Mouse (Mus musculus) kidney, embryonic 14.5 days (tissue): ENCODE data around the gene Cltrn. TPM values are rescaled to one million over a fixed set of nuclear protein-coding genes. Genes with fewer than 3 reads are reported as not detected.

ENCODE experiments used
- ATAC-seq: fragments of 200-750 bp; cut with Nextera tagmentation; 2 replicates; pipeline ENCODE4 v1.8.0; 2017; ENCODE audit warnings: moderate number of reproducible peaks, mild to moderate bottlenecking, moderate TSS enrichment, moderate library complexity; ENCODE audit not compliant: low FRiP score, low TSS enrichment
- H3K27ac ChIP-seq: fragments of 300-500 bp; sonication (generic); 2 replicates; pipeline ENCODE4 v1.5.1; 2014; ENCODE audit warnings: low read depth, mild to moderate bottlenecking, low read length, moderate library complexity, mixed read lengths
- H3K27me3 ChIP-seq: fragments of 300-500 bp; sonication (generic); 2 replicates; pipeline ENCODE4 v1.6.1; 2014; ENCODE audit warnings: mild to moderate bottlenecking, low read length; ENCODE audit not compliant: control insufficient read depth, insufficient read depth
- H3K36me3 ChIP-seq: fragments of 300-500 bp; sonication (generic); 2 replicates; pipeline ENCODE4 v1.6.1; 2014; ENCODE audit warnings: low read length, mixed read lengths; ENCODE audit not compliant: control insufficient read depth, insufficient read depth
- H3K4me1 ChIP-seq: fragments of 300-500 bp; sonication (generic); 2 replicates; pipeline ENCODE4 v1.6.1; 2014; ENCODE audit warnings: low read length, mixed read lengths; ENCODE audit not compliant: control insufficient read depth, insufficient read depth
- H3K4me2 ChIP-seq: fragments of 300-500 bp; sonication (generic); replicated peaks from 2 replicates; pipeline ENCODE4 v1.6.1; 2014; ENCODE audit warnings: low read depth, mild to moderate bottlenecking, low read length
- H3K4me3 ChIP-seq: fragments of 300-500 bp; sonication (generic); 2 replicates; pipeline ENCODE4 v1.5.1; 2014; ENCODE audit warnings: mild to moderate bottlenecking, low read length
- H3K9ac ChIP-seq: fragments of 300-500 bp; sonication (generic); 2 replicates; pipeline ENCODE4 v1.6.1; 2014; ENCODE audit warnings: low read depth, mild to moderate bottlenecking, low read length, moderate library complexity
- H3K9me3 ChIP-seq: fragments of 300-500 bp; sonication (generic); 2 replicates; pipeline ENCODE4 v1.6.1; 2016; ENCODE audit warnings: low read length; ENCODE audit not compliant: control insufficient read depth
- WGBS: fragments of 180-500 bp; shearing (Covaris S2); extraction: QIAGEN DNeasy Blood & Tissue Kit; methylation state at CpG from one replicate; pipeline ENCODE4 v1.1.7; 2014; 5-methylcytosine and 5-hydroxymethylcytosine counted together
- polyA plus RNA-seq: library from polyadenylated mRNA; unstranded; fragments of >200 nt; fragmentation: Nextera tagmentation; extraction: Ambion mirVana; gene quantifications from 2 replicates; pipeline ENCODE4 v1.2.1, GENCODE M21; 2014

The Cltrn gene
- polyA plus RNA-seq, 1 experiment from 2014 or later = 29.7 TPM

GRCm38 (mm10) chrX:164076040-164076775 lies 12.4 kb upstream of the Cltrn start, which contains the start of gene Siah1b:
Siah1b (minus strand) TSS chrX:164076493.
- Histone ChIP-seq H3K4me1 (no peaks in the 10 kb centered on the region), H3K4me3 (peak within 1 kb of the TSS; percentile 51), H3K9ac (peak within 1 kb of the TSS; percentile 57), H3K27ac (peak within 1 kb of the TSS; percentile 77; the same call in 1 of the 2 replicates), H3K9me3 (no peaks in the 10 kb centered on the region), H3K27me3 (no peaks in the 10 kb centered on the region), H3K4me2 (peak within 1 kb of the TSS; percentile 40), H3K36me3 (peaks cover 5% of the 10 kb centered on the region; the same call in 1 of the 2 replicates)
- peak; percentile 99 for ATAC-seq
- WGBS = 45% methylated on average over 54 of the region's 54 CpGs

- no peaks in the 10 kb centered on the region for H3K27me3 ChIP-seq
Measured at GRCm38 (mm10) chrX:164082030-164082429, 6.6 kb upstream of the Cltrn start.

DNA sequence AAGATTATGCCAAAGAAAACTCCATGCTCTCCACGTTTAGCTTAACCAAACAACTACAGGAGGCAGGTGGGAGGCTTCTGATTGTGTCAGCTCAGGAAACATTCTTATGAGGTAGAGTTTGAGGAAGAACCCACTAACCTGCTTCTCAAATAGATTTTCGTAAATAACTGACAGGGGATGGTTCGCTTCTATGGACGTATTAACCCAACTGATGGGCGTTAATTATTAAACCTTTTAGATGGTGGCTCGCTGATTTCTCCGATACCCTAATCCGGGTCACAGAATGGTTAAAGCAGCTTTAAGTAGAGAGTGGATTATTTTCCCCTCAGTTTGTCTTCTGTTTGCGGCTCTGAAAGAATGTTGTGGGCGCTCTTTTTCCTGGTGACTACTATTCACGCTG lies 1.3 kb downstream of the Cltrn start:
- Histone ChIP-seq H3K9me3 (no peaks in the 10 kb centered on the region), H3K27me3 (no peaks in the 10 kb centered on the region; the same call in 1 of the 2 replicates), H3K4me3 (no peak overlapping the region), H3K9ac (no peak overlapping the region), H3K27ac (no peak overlapping the region), H3K4me2 (no peak overlapping the region), H3K36me3 (no peaks in the 10 kb centered on the region), H3K4me1 (no peaks in the 10 kb centered on the region)
- no peak for ATAC-seq
- WGBS = 76% methylated on average over 11 of the region's 11 CpGs

More at GRCm38 (mm10) chrX:164082030-164082429, 6.6 kb upstream of the Cltrn start:
- Histone ChIP-seq H3K9ac (no peak overlapping the region), H3K4me1 (no peaks in the 10 kb centered on the region), H3K9me3 (no peaks in the 10 kb centered on the region), H3K36me3 (no peaks in the 10 kb centered on the region), H3K27ac (no peak overlapping the region), H3K4me3 (no peak overlapping the region), H3K4me2 (no peak overlapping the region)
- no peak for ATAC-seq
- 92% methylated on average over 9 of the region's 9 CpGs for WGBS

DNA sequence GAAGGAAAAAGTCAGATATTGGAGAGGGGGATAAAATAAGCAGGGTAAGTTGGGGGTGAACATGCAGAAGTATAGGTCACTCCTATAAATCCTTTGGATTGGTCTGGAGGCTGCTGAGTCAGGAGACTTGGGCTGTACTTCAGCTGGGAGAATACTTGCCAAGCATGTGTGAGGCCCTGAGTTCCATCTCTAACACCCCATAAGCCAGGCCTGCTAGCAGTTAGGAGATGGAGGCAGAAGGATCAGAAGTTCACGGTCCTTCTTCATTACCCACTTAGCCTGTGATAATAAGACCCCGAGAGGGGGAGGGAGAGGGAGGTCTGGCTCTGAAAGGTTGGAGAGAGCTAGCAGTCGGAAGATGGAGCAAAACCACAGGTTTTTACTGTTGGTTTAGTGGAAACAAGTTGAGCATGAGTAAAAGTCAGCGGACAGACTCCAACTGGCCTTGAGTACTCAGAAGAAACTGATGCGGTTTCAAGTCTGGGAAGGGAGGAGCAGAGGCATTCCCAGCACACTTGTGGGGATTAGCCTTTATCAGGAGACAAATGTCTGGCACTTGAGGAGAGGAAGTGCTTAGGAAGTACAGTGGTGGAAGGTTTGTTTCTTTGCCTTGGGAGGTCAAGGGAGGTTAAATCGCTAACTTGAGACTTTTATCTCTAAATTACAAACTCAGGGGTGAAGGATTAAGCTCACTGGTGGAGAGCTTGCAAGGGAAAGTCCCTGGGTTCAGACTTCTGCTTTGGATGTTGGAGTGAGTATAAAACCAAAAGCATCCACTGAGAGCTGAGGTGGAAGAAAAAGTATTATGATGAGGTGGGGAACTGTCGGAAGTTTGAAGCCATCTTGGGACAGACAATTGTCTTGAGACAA lies 3.9 kb downstream of the Cltrn start:
- no peak for ATAC-seq
- WGBS = 58% methylated on average over 7 of the region's 7 CpGs

DNA sequence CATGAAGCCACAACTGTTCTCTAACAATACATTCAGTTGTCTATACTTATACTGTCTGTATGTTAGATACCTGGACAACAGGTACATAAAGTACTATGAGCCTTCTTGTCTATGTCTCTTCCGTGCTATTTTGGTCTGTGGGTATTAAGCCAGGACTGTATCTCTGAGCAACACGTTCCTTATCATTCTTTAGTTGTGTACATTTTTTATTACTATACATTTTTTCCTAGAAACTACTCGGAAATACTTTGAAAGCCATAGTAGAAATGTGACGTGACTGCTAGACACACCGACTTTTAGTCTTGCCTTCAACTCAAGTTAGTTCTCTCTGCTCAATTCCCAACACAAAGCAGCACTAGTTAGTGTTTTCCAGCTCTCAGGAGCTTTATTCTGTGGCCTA lies 4.8 kb downstream of the Cltrn start:
- H3K27ac ChIP-seq = no peak overlapping the region
- H3K27me3 ChIP-seq = no peaks in the 10 kb centered on the region; the same call in 1 of the 2 replicates
- 92% methylated on average over 5 of the region's 5 CpGs for WGBS
- H3K9me3 ChIP-seq = no peaks in the 10 kb centered on the region
- H3K4me1 ChIP-seq = no peaks in the 10 kb centered on the region
- no peak overlapping the region for H3K4me3 ChIP-seq
- ATAC-seq = no peak
- H3K9ac ChIP-seq = no peak overlapping the region
- no peak overlapping the region for H3K4me2 ChIP-seq
- H3K36me3 ChIP-seq = no peaks in the 10 kb centered on the region

More for the DNA sequence above, 3.9 kb downstream of the Cltrn start:
- Histone ChIP-seq H3K36me3 (no peaks in the 10 kb centered on the region), H3K4me1 (no peaks in the 10 kb centered on the region), H3K27ac (no peak overlapping the region), H3K9ac (no peak overlapping the region), H3K27me3 (no peaks in the 10 kb centered on the region; the same call in 1 of the 2 replicates), H3K4me3 (no peak overlapping the region), H3K4me2 (no peak overlapping the region), H3K9me3 (no peaks in the 10 kb centered on the region)

DNA sequence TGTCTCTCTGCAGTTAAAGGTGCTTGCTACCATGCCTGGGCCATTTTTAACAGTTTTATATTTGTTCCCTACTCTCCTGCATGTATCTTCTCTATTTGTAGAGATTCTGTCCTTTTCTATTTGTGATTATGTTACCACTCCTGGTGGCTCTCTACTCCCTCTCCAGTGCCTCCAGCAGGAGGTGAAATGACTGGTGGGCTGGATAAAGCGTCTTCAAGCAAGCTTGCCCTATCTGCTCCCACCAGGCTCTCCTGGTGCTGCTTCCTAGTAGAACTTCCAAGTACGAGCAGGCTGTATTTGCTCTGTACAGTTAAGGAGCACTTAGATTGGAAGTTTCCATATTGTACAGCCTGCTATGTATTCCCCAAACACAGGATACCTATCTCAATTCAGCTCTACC lies 7.2 kb downstream of the Cltrn start:
- WGBS = 85% methylated on average over 2 of the region's 2 CpGs
- Histone ChIP-seq H3K9me3 (no peaks in the 10 kb centered on the region), H3K4me1 (no peaks in the 10 kb centered on the region), H3K27me3 (no peaks in the 10 kb centered on the region; the same call in 1 of the 2 replicates), H3K36me3 (no peaks in the 10 kb centered on the region), H3K27ac (no peak overlapping the region), H3K4me3 (no peak overlapping the region), H3K9ac (no peak overlapping the region), H3K4me2 (no peak overlapping the region)
- no peak for ATAC-seq

DNA sequence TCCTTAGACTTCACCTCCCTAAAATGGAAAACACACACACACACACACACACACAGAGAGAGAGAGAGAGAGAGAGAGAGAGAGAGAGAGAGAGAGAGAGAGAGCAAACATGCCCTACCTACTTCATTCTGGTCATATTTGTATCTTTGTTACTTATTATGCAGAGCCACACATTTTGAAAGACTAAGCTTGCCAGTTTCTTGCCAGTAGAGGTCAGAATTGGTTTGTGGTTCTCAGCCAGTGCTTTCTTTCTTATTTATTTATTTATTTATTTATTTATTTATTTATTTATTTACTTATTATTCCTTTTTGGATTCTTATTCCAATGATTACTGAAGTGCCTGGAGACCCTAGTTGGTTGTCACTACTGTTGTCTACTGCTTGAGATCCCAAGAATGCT lies 12.9 kb downstream of the Cltrn start:
- Histone ChIP-seq H3K27me3 (peaks cover 2% of the 10 kb centered on the region; the same call in 1 of the 2 replicates), H3K9ac (no peak overlapping the region), H3K4me1 (no peaks in the 10 kb centered on the region), H3K4me3 (no peak overlapping the region), H3K4me2 (no peak overlapping the region), H3K27ac (no peak overlapping the region), H3K9me3 (no peaks in the 10 kb centered on the region), H3K36me3 (no peaks in the 10 kb centered on the region)
- ATAC-seq = no peak

DNA sequence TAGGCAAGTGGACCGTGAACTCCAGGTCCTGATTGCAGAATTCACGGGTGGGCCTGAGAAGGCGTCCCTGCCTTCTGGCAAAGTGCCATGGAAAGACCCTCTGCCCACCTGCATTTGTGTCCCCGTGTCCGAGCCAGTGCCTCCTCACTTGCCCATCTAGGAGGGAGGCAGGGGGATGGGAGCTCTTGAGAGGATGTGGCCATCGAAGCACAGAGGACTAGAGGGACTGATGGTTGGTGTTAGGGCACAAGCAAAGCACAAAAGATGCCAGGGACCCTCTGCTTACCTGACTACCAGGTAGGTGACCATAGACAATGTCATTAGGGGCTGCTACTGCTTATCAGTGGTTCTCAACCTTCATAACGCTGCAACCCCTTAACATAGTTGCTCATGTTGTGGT lies 13.6 kb downstream of the Cltrn start:
- ATAC-seq = no peak
- Histone ChIP-seq H3K4me2 (no peak overlapping the region), H3K27ac (no peak overlapping the region), H3K36me3 (no peaks in the 10 kb centered on the region), H3K4me1 (no peaks in the 10 kb centered on the region), H3K27me3 (0 out of 2 replicates have a peak, but pooled peaks cover 2% of the 10 kb centered on the region), H3K4me3 (no peak overlapping the region), H3K9ac (no peak overlapping the region), H3K9me3 (no peaks in the 10 kb centered on the region)
- 78% methylated on average over 7 of the region's 7 CpGs for WGBS

GRCm38 (mm10) chrX:164102656-164103055 lies 14.0 kb downstream of the Cltrn start:
- 74% methylated on average over 6 of the region's 6 CpGs for WGBS

More at GRCm38 (mm10) chrX:164102656-164103055, 14.0 kb downstream of the Cltrn start:
- H3K27me3 ChIP-seq = 0 out of 2 replicates have a peak, but pooled peaks cover 2% of the 10 kb centered on the region
- H3K27ac ChIP-seq = no peak overlapping the region
- no peaks in the 10 kb centered on the region for H3K4me1 ChIP-seq
- no peak for ATAC-seq
- H3K9ac ChIP-seq = no peak overlapping the region
- H3K36me3 ChIP-seq = no peaks in the 10 kb centered on the region
- H3K4me3 ChIP-seq = no peak overlapping the region
- no peak overlapping the region for H3K4me2 ChIP-seq
- H3K9me3 ChIP-seq = no peaks in the 10 kb centered on the region
